Mouse (Mus musculus) liver, adult (tissue): ENCODE data around the gene Sltm.

Experiments used
- GATA4 ChIP-seq: IDR thresholded peaks from 2 replicates; pipeline ENCODE4 v1.6.1; 2014; ENCODE audit warnings: mild to moderate bottlenecking, low read length; ENCODE audit not compliant: insufficient replicate concordance

The Sltm gene

GRCm38 (mm10) chr9:70591486-70591885 is 48.9 kb downstream of the Sltm start:
- TF ChIP-seq GATA4 = no peak

GRCm38 (mm10) chr9:70598271-70598670 is 55.7 kb downstream of the Sltm start:
- no peak for TF ChIP-seq GATA4

GRCm38 (mm10) chr9:70602186-70602845 is 59.8 kb downstream of the Sltm start:
- TF ChIP-seq GATA4 = no peak

GRCm38 (mm10) chr9:70611026-70611673 is 68.6 kb downstream of the Sltm start:
- no peak for TF ChIP-seq GATA4

GRCm38 (mm10) chr9:70629711-70630110 is 87.2 kb downstream of the Sltm start:
- TF ChIP-seq GATA4 = no peak

- no peak for TF ChIP-seq GATA4
Measured at GRCm38 (mm10) chr9:70631665-70632064, 89.1 kb downstream of the Sltm start.

GRCm38 (mm10) chr9:70636748-70637147 is 94.2 kb downstream of the Sltm start:
- no peak for TF ChIP-seq GATA4
